Mouse (Mus musculus) brain, embryonic 14.5 days (tissue): ENCODE measurements around the gene Tmppe.

ENCODE experiments used
- CTCF ChIP-seq: fragments of 200-500 bp; IDR thresholded peaks from 2 replicates; pipeline ENCODE4 v1.5.1; 2012; ENCODE audit warnings: inconsistent platforms, mild to moderate bottlenecking, moderate library complexity, borderline replicate concordance; ENCODE audit not compliant: insufficient read depth, insufficient read length; ENCODE audit errors: extremely low read depth
- POLR2A ChIP-seq: fragments of 200-500 bp; IDR thresholded peaks from 2 replicates; pipeline ENCODE4 v1.6.1; 2012; ENCODE audit warnings: mild to moderate bottlenecking, inconsistent platforms, borderline replicate concordance; ENCODE audit not compliant: poor library complexity, insufficient read depth, insufficient read length, severe bottlenecking; ENCODE audit errors: extremely low read depth

DNA sequence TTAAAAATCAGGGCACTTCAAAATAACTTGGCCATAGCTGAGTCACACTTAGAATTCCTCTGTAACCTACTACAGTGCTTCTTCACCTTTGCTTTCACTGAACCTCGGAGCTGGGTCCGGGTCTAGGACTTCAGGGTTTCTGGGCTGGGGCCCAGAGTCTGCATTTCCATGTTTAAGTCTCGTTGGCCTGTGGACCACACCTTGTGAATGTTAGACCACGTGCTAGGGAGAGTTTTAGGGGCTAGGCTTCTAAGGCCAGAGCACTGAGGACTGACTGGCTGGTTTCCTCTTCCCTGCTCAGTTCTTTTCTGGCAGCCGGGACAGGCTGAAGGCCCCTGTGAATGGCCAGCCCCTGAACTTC is 337 bp upstream of the Tmppe start:
- no peak for TF ChIP-seq POLR2A
- TF ChIP-seq CTCF = no peak
